Mouse (Mus musculus): ENCODE results near the gene Pin1rt1. TPM values are rescaled to one million over a fixed set of nuclear protein-coding genes. Genes with fewer than 3 reads are reported as not detected.

The Pin1rt1 gene
- total and polyA plus RNA-seq, 3 experiments = 0.07 TPM; not detected in 2

DNA sequence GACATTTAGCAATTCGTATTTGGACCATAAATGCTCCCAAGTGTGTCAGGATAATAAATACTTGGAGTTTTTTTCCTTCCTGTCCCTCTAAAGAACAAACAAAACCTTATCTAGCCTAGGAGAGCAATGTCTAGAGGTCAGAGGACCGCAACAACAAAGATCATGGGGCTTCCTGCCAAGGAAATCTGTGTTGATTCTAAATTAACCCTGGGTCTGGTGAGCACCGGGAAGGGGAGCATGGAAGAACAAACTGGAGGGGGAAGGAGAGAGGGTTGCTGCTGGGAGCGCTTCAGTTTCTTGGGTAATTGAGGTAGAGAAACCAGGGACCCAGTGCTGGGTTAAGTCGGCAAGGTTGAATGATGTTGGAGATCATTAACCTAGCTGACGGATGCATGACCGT, 27.0 kb upstream of the Pin1rt1 start:
- Histone ChIP-seq H3K27ac (ENCODE audit: control insufficient read depth, low read depth, low read length) (no peak overlapping the region), H3K79me2 (ENCODE audit: control insufficient read depth, insufficient read depth, low read length, poor library complexity) (peaks cover 4% of the 10 kb centered on the region; the same call in 1 of the 2 replicates), H3K4me3 (ENCODE audit: control insufficient read depth in 1 of 2, insufficient read depth in 1 of 2, low read depth in 2 of 2, low read length in 2 of 2) (peak overlapping the region; percentile 91 to 97), H3K9ac (ENCODE audit: control insufficient read depth, low read depth, low read length, poor library complexity, severe bottlenecking) (peak overlapping the region; percentile 97), H3K9me3 (replicated peaks; ENCODE audit: insufficient read depth, low read length) (no peaks in the 10 kb centered on the region), H3K27me3 (ENCODE audit: control insufficient read depth in 1 of 2, insufficient read depth in 2 of 2, low read length in 2 of 2) (no peaks in the 10 kb centered on the region), H3K4me1 (ENCODE audit: control insufficient read depth in 1 of 2, insufficient read depth in 2 of 2, low read length in 2 of 2) (peaks cover 0 to 8% of the 10 kb centered on the region in 2 experiments; a peak in 3 of 4 replicates), H3K36me3 (ENCODE audit: control insufficient read depth in 1 of 2, insufficient read depth in 2 of 2, low read length in 2 of 2) (peaks cover 0 to 7% of the 10 kb centered on the region in 2 experiments; a peak in 2 of 4 replicates)
- no peak for DNase-seq (ENCODE audit: low read depth, low spot score)
- TF ChIP-seq MYC (IDR thresholded peaks at IDR 0.05; ENCODE audit: low read depth, low read length) = no peak
- TF ChIP-seq MAX (IDR thresholded peaks at IDR 0.05; ENCODE audit: low read length) = no peak
- TF ChIP-seq CHD1 (IDR thresholded peaks at IDR 0.05; ENCODE audit: low read depth, low read length) = no peak
- TF ChIP-seq GABPA (IDR thresholded peaks at IDR 0.05; ENCODE audit: low read depth, low read length) = no peak
- TF ChIP-seq TAL1 (IDR thresholded peaks at IDR 0.05; ENCODE audit: low read length) = no peak
- TF ChIP-seq ETS1 (IDR thresholded peaks at IDR 0.05; ENCODE audit: low read depth, low read length) = no peak
- TF ChIP-seq NRF1 (IDR thresholded peaks at IDR 0.05; ENCODE audit: insufficient read depth, low read depth, low read length, poor library complexity, severe bottlenecking) = no peak
- TF ChIP-seq SIN3A (IDR thresholded peaks at IDR 0.05; ENCODE audit: low read length) = no peak

- no peak within 1 kb of the TSS for H3K27ac ChIP-seq (ENCODE audit: control insufficient read depth, low read depth, low read length)
- peak; percentile 91 for DNase-seq (ENCODE audit: low read depth, low spot score)
- TF ChIP-seq SMC3 (IDR thresholded peaks at IDR 0.05; ENCODE audit: low read depth, low read length) (no peak), SIN3A (IDR thresholded peaks at IDR 0.05; ENCODE audit: low read length) (0 out of 2 replicates have a peak, but pooled peaks have one; percentile 42), UBTF (IDR thresholded peaks at IDR 0.05; ENCODE audit: borderline replicate concordance, insufficient read depth, low read depth, low read length) (0 out of 2 replicates have a peak, but pooled peaks have one; percentile 72), ZNF384 (IDR thresholded peaks at IDR 0.05; ENCODE audit: low read depth, low read length) (no peak), GABPA (IDR thresholded peaks at IDR 0.05; ENCODE audit: low read depth, low read length) (no peak), ZKSCAN1 (IDR thresholded peaks at IDR 0.05; ENCODE audit: low read depth, low read length) (no peak), E2F4 (IDR thresholded peaks at IDR 0.05; ENCODE audit: borderline replicate concordance, low read depth, low read length) (no peak), NRF1 (IDR thresholded peaks at IDR 0.05; ENCODE audit: insufficient read depth, low read depth, low read length, poor library complexity, severe bottlenecking) (peak; percentile 51; the same call in 1 of the 2 replicates), ZMIZ1 (IDR thresholded peaks at IDR 0.05; ENCODE audit: low read depth, low read length) (peak; percentile 77), RCOR1 (IDR thresholded peaks at IDR 0.05; ENCODE audit: low read depth, low read length) (no peak), KAT2A (conservative IDR thresholded peaks at IDR 0.05; ENCODE audit: low read depth, low read length) (no peak), EP300 (IDR thresholded peaks at IDR 0.05; ENCODE audit: low read depth in 1 of 2, low read length in 2 of 2) (no peak), HCFC1 (IDR thresholded peaks at IDR 0.05; ENCODE audit: low read depth, low read length) (0 out of 2 replicates have a peak, but pooled peaks have one; percentile 35), POLR2AphosphoS5 (IDR thresholded peaks at IDR 0.05; ENCODE audit: borderline replicate concordance, low read depth, low read length) (no peak), MAX (IDR thresholded peaks at IDR 0.05; ENCODE audit: low read length) (peak; percentile 90), TCF12 (IDR thresholded peaks at IDR 0.05; ENCODE audit: low read depth, low read length) (peak; percentile 63; the same call in 1 of the 2 replicates), USF2 (IDR thresholded peaks at IDR 0.05; ENCODE audit: borderline replicate concordance in 1 of 2, insufficient read depth in 1 of 2, low read depth in 1 of 2, low read length in 2 of 2) (peak in 1 of 2 experiments; percentile 68; a peak in 1 of 4 replicates), MAZ (IDR thresholded peaks at IDR 0.05; ENCODE audit: low read depth, low read length) (no peak), POLR2AphosphoS2 (IDR thresholded peaks at IDR 0.05; ENCODE audit: low read length) (peak; percentile 75; the same call in 1 of the 2 replicates), RAD21 (IDR thresholded peaks at IDR 0.05; ENCODE audit: low read depth, low read length) (no peak), USF1 (IDR thresholded peaks at IDR 0.05; ENCODE audit: low read depth, low read length) (peak; percentile 95), MYB (IDR thresholded peaks at IDR 0.05; ENCODE audit: low read depth, low read length) (no peak), GATA1 (IDR thresholded peaks at IDR 0.05; ENCODE audit: low read depth, low read length) (no peak), MEF2A (IDR thresholded peaks at IDR 0.05; ENCODE audit: extremely low read depth, insufficient replicate concordance, low read depth, low read length, poor library complexity, severe bottlenecking) (no peak), POLR2A (IDR thresholded peaks at IDR 0.05; ENCODE audit: control insufficient read depth in 1 of 2, insufficient read depth in 1 of 2, low read depth in 1 of 2, low read length in 2 of 2, poor library complexity in 1 of 2) (peak; percentile 88 to 94), CHD2 (IDR thresholded peaks at IDR 0.05; ENCODE audit: low read length) (no peak)
These were observed 26.5 kb upstream of the Pin1rt1 start, which contains the start of gene Depdc7 for GRCm38 (mm10) chr2:104742741-104743064. Gene Depdc7, minus strand, starts transcription at chr2:104742878.

More at GRCm38 (mm10) chr2:104742741-104743064, 26.5 kb upstream of the Pin1rt1 start, which contains the start of gene Depdc7:
- Histone ChIP-seq H3K4me3 (ENCODE audit: control insufficient read depth in 1 of 2, insufficient read depth in 1 of 2, low read depth in 2 of 2, low read length in 2 of 2) (peak within 1 kb of the TSS; percentile 91 to 97), H3K9ac (ENCODE audit: control insufficient read depth, low read depth, low read length, poor library complexity, severe bottlenecking) (peak within 1 kb of the TSS; percentile 97), H3K27me3 (ENCODE audit: control insufficient read depth in 1 of 2, insufficient read depth in 2 of 2, low read length in 2 of 2) (no peaks in the 10 kb centered on the region), H3K4me1 (ENCODE audit: control insufficient read depth in 1 of 2, insufficient read depth in 2 of 2, low read length in 2 of 2) (peaks cover 0 to 8% of the 10 kb centered on the region in 2 experiments; a peak in 3 of 4 replicates), H3K9me3 (replicated peaks; ENCODE audit: insufficient read depth, low read length) (no peaks in the 10 kb centered on the region), H3K36me3 (ENCODE audit: control insufficient read depth in 1 of 2, insufficient read depth in 2 of 2, low read length in 2 of 2) (peaks cover 0 to 7% of the 10 kb centered on the region in 2 experiments; a peak in 2 of 4 replicates), H3K79me2 (ENCODE audit: control insufficient read depth, insufficient read depth, low read length, poor library complexity) (peaks cover 4% of the 10 kb centered on the region; the same call in 1 of the 2 replicates)
